Mouse (Mus musculus) G1E (cell line): ENCODE data around the gene Tamm41.

ENCODE experiments used
- CTCF ChIP-seq: IDR thresholded peaks from 2 replicates; pipeline ENCODE4 v1.5.1; 2012; ENCODE audit warnings: low read depth, low read length, inconsistent platforms, mixed read lengths
- GATA1 ChIP-seq: IDR thresholded peaks from 2 replicates; pipeline ENCODE4 v1.6.1; 2012; ENCODE audit warnings: borderline replicate concordance, low read length, inconsistent platforms, mixed read lengths
- GATA2 ChIP-seq: IDR thresholded peaks from 2 replicates; pipeline ENCODE4 v1.6.1; 2012; ENCODE audit warnings: low read depth, low read length, inconsistent platforms, borderline replicate concordance
- TAL1 ChIP-seq: conservative IDR thresholded peaks from 2 replicates; pipeline ENCODE4 v1.6.1; 2012; ENCODE audit warnings: low read depth, low read length, inconsistent platforms, mixed read lengths

DNA sequence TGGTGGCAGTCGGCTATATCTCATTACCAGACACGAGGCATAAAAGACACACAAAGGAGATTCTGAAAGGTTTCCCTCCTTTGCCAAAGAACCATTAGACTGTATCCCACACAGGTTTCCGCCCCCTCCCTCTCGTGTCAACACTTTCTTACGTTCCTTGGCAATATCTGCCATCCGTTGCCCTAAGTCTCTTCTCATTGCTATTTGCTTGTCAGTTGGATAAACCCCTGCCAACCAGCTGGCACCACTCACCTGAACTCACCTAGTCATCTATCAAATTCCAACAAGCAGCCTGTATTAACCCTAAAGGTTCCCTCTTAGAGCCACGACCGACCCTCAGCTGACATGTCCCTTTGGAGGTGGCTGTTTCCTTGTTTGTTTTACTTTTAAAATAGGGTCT is 72.3 kb downstream of the Tamm41 start:
- no peak for TF ChIP-seq CTCF
- no peak for TF ChIP-seq GATA2
- TF ChIP-seq GATA1 = no peak
- no peak for TF ChIP-seq TAL1
